Comparison of ENCODE assay signal across 7 mouse cellular contexts in the genomic region with DNA sequence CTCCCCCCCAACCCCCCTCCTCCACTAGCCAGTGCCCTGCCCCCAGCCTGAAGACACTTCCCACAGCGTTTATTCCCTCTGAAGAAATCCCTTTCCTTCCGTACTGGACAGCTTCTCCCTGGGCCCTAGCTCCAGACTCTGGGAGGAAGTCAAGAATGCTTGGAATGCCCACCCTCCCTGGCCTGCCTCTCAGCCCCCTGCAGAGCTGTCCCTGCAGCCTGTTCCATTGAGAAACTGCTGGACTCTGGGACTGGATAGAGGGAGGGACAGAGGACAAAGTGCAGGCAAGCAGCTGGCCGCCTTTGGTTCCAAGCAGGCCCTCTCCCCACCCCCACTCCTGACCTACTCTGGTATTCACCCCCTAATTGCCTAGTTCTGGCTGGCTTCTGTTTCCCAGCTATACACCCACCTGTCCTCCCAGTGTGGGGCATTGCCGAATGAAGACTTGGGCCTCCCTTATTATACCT. TPM values are rescaled to one million over a fixed set of nuclear protein-coding genes. Genes with fewer than 3 reads are reported as not detected.
DNase-seq lines count a peak whose midpoint lies in the region; ATAC-seq lines count a peak whose summit lies in the region.

No protein-coding gene starts in this region.

- ATAC-seq in hindbrain, embryonic 12.5 days (ENCODE audit: low FRiP score), result peak; percentile 85
- peak; percentile 61 for ATAC-seq in limb, embryonic 15.5 days (ENCODE audit: insufficient number of reproducible peaks, low FRiP score, low TSS enrichment, low read depth)

- under 1% methylated on average over 4 of the region's 4 CpGs for WGBS in hindbrain, embryonic 12.5 days
- WGBS in limb, embryonic 15.5 days, result 11% methylated on average over 4 of the region's 4 CpGs

- peak overlapping the region; percentile 86 for H3K27ac ChIP-seq in hindbrain, embryonic 12.5 days
- H3K27ac ChIP-seq in limb, embryonic 15.5 days, result peak overlapping the region; percentile 51

- peaks cover 25% of the 10 kb centered on the region for H3K36me3 ChIP-seq in hindbrain, embryonic 12.5 days
- H3K36me3 ChIP-seq in limb, embryonic 15.5 days, result no peaks in the 10 kb centered on the region

- no peaks in the 10 kb centered on the region for H3K9me3 ChIP-seq in hindbrain, embryonic 12.5 days (replicated peaks)
- H3K9me3 ChIP-seq in limb, embryonic 15.5 days, result no peaks in the 10 kb centered on the region

- H3K4me1 ChIP-seq in hindbrain, embryonic 12.5 days, result peaks cover 65% of the 10 kb centered on the region
- peaks cover 23% of the 10 kb centered on the region for H3K4me1 ChIP-seq in limb, embryonic 15.5 days

- peak overlapping the region; percentile 28 for H3K4me2 ChIP-seq in hindbrain, embryonic 12.5 days (replicated peaks)
- H3K4me2 ChIP-seq in limb, embryonic 15.5 days, result no peak overlapping the region

- H3K9ac ChIP-seq in hindbrain, embryonic 12.5 days, result 0 out of 2 replicates have a peak overlapping the region, but pooled peaks have one; percentile 4
- H3K9ac ChIP-seq in limb, embryonic 15.5 days, result no peak overlapping the region

- H3K27me3 ChIP-seq in hindbrain, embryonic 12.5 days, result no peaks in the 10 kb centered on the region
- H3K27me3 ChIP-seq in limb, embryonic 15.5 days, result no peaks in the 10 kb centered on the region

- peak; percentile 84 for DNase-seq in embryo, embryonic 11 days
- DNase-seq in forelimb bud, embryonic 11.5 days (ENCODE audit: low read depth, low spot score), result peak; percentile 66
- peak; percentile 83 for DNase-seq in neural tube, embryonic 10.5 days (ENCODE audit: extremely low spot score, low spot score)
- no peak for DNase-seq in left cerebral cortex, adult 9 months (ENCODE audit: low spot score in 2 of 2)
- DNase-seq in urinary bladder, adult 2 months (ENCODE audit: low spot score), result no peak

- H3K4me3 ChIP-seq in hindbrain, embryonic 12.5 days, result no peak overlapping the region
- H3K4me3 ChIP-seq in limb, embryonic 15.5 days, result no peak overlapping the region

RNA-seq across cellular contexts. Expression of a gene that starts 17.8 kb away (rescaled TPM):
- polyA plus RNA-seq in hindbrain, embryonic 12.5 days (2016; fragmentation: Nextera tagmentation; extraction: Ambion mirVana), result 29.7 and 30.0 TPM in 2 replicates
- 6.9 and 8.2 TPM in 2 replicates for polyA plus RNA-seq in limb, embryonic 15.5 days (2015; fragmentation: Nextera tagmentation; extraction: Ambion mirVana)
- 3.4 TPM in 2 replicates for polyA plus RNA-seq in urinary bladder, adult 2 months (2012; rRNA removed)

RNA-seq across cellular contexts. Expression of a gene that starts 35.3 kb away (rescaled TPM):
- polyA plus RNA-seq in hindbrain, embryonic 12.5 days (2016; fragmentation: Nextera tagmentation; extraction: Ambion mirVana), result 5.1 and 5.3 TPM in 2 replicates
- polyA plus RNA-seq in limb, embryonic 15.5 days (2015; fragmentation: Nextera tagmentation; extraction: Ambion mirVana), result 0.13 and 0.15 TPM in 2 replicates
- polyA plus RNA-seq in urinary bladder, adult 2 months (2012; rRNA removed), result 1.2 and 1.5 TPM in 2 replicates

RNA-seq across cellular contexts. Expression of a gene that starts 57.4 kb away (rescaled TPM):
- 36.3 and 37.8 TPM in 2 replicates for polyA plus RNA-seq in hindbrain, embryonic 12.5 days (2016; fragmentation: Nextera tagmentation; extraction: Ambion mirVana)
- 7.3 and 9.9 TPM in 2 replicates for polyA plus RNA-seq in limb, embryonic 15.5 days (2015; fragmentation: Nextera tagmentation; extraction: Ambion mirVana)
- 7.9 and 9.8 TPM in 2 replicates for polyA plus RNA-seq in urinary bladder, adult 2 months (2012; rRNA removed)

Comparison
In these comparisons a context has a peak if more than half of its experiments do, and no peak if none do; other contexts are left out.
1. DNase-seq: peak in embryo, embryonic 11 days (single experiment), forelimb bud, embryonic 11.5 days (single experiment) and neural tube, embryonic 10.5 days (single experiment); none in left cerebral cortex, adult 9 months (0 of 2) and urinary bladder, adult 2 months (single experiment).